Mouse (Mus musculus): ENCODE measurements around the gene Lrrc10. TPM values are rescaled to one million over a fixed set of nuclear protein-coding genes. Genes with fewer than 3 reads are reported as not detected.

The Lrrc10 gene
- total and polyA plus RNA-seq, 2 experiments from 2014 or later, result not detected

- TF ChIP-seq CTCF (IDR thresholded peaks at IDR 0.05), result no peak
- peak overlapping the region; percentile 58 for H3K27ac ChIP-seq (ENCODE audit: low read depth, low read length)
- H3K9ac ChIP-seq (replicated peaks; ENCODE audit: low read length, poor library complexity, severe bottlenecking), result no peak overlapping the region
- ATAC-seq (ENCODE audit: low FRiP score), result peak; percentile 94
- no peak overlapping the region for H3K4me3 ChIP-seq (ENCODE audit: low read depth, low read length)
- no peaks in the 10 kb centered on the region for H3K36me3 ChIP-seq (ENCODE audit: insufficient read depth, low read length)
- H3K9me3 ChIP-seq (ENCODE audit: low read length), result no peaks in the 10 kb centered on the region
- H3K4me2 ChIP-seq (ENCODE audit: low read depth, low read length, poor library complexity, severe bottlenecking), result no peak overlapping the region
- H3K27me3 ChIP-seq (ENCODE audit: insufficient read depth, low read length), result no peaks in the 10 kb centered on the region
- peaks cover 3% of the 10 kb centered on the region; the same call in 1 of the 2 replicates for H3K4me1 ChIP-seq (ENCODE audit: insufficient read depth, low read length)
- peak; percentile 93 for DNase-seq (ENCODE audit: low spot score)
- 22% methylated on average over 15 of the region's 15 CpGs for WGBS
Measured at GRCm38 (mm10) chr10:117094504-117095329, 49.6 kb downstream of the Lrrc10 start.

DNA sequence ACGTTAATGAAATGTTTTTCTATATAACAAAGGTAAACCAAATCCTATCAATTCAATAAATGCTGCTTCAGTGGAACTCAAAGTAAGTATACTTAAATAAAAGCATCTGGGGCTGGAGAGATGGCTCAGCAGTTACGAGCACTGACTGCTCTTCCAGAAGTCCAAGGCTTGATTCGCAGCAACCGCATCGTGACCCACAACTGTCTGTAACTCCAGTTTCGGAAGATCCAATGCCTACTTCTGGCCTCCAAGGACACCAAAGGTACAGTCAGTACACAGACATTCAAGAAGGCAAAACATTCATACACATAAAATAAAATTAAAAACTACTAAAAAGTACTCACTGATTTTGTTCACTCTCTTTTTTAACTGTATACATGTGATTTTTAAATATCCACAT is 51.0 kb downstream of the Lrrc10 start:
- no peak overlapping the region for H3K27ac ChIP-seq (ENCODE audit: low read depth, low read length)
- peaks cover 3% of the 10 kb centered on the region; the same call in 1 of the 2 replicates for H3K4me1 ChIP-seq (ENCODE audit: insufficient read depth, low read length)
- H3K4me2 ChIP-seq (ENCODE audit: low read depth, low read length, poor library complexity, severe bottlenecking), result no peak overlapping the region
- no peak for TF ChIP-seq CTCF (IDR thresholded peaks at IDR 0.05)
- ATAC-seq (ENCODE audit: low FRiP score), result no peak
- no peaks in the 10 kb centered on the region for H3K36me3 ChIP-seq (ENCODE audit: insufficient read depth, low read length)
- no peaks in the 10 kb centered on the region for H3K9me3 ChIP-seq (ENCODE audit: low read length)
- no peak for DNase-seq (ENCODE audit: low spot score)
- no peaks in the 10 kb centered on the region for H3K27me3 ChIP-seq (ENCODE audit: insufficient read depth, low read length)
- no peak overlapping the region for H3K4me3 ChIP-seq (ENCODE audit: low read depth, low read length)
- H3K9ac ChIP-seq (replicated peaks; ENCODE audit: low read length, poor library complexity, severe bottlenecking), result no peak overlapping the region
- WGBS, result 90% methylated on average over 6 of the region's 6 CpGs

Other genes with a start within 250 kb of the Lrrc10 start
- gene Myrfl, start 148.4 kb upstream of the Lrrc10 start, total RNA-seq (2014; rRNA removed), result 0.11 TPM in 1 of 2 replicates, not detected in the other
- gene Myrfl, start 148.4 kb upstream of the Lrrc10 start, polyA plus RNA-seq (2015; fragmentation: Nextera tagmentation; extraction: Ambion mirVana), result 0.09 TPM in 2 replicates
- gene Rab3ip, start 94.6 kb upstream of the Lrrc10 start, total RNA-seq (2014; rRNA removed), result 99.8 and 142 TPM in 2 replicates
- 34.4 and 34.6 TPM in 2 replicates for gene Rab3ip, start 94.6 kb upstream of the Lrrc10 start, polyA plus RNA-seq (2015; fragmentation: Nextera tagmentation; extraction: Ambion mirVana)
- gene Gm10271, start 72.7 kb upstream of the Lrrc10 start, total RNA-seq (2014; rRNA removed), result not detected in 2 replicates
- not detected in 2 replicates for gene Gm10271, start 72.7 kb upstream of the Lrrc10 start, polyA plus RNA-seq (2015; fragmentation: Nextera tagmentation; extraction: Ambion mirVana)
- gene Best3, start 59.0 kb upstream of the Lrrc10 start, total RNA-seq (2014; rRNA removed), result 0.27 TPM in 1 of 2 replicates, not detected in the other
- 0.11 and 0.13 TPM in 2 replicates for gene Best3, start 59.0 kb upstream of the Lrrc10 start, polyA plus RNA-seq (2015; fragmentation: Nextera tagmentation; extraction: Ambion mirVana)
- 231 and 277 TPM in 2 replicates for gene Cct2, start 18.5 kb downstream of the Lrrc10 start, total RNA-seq (2014; rRNA removed)
- 208 and 213 TPM in 2 replicates for gene Cct2, start 18.5 kb downstream of the Lrrc10 start, polyA plus RNA-seq (2015; fragmentation: Nextera tagmentation; extraction: Ambion mirVana)
- gene Frs2, start 103.2 kb downstream of the Lrrc10 start, total RNA-seq (2014; rRNA removed), result 20.3 and 23.4 TPM in 2 replicates
- 15.2 and 17.3 TPM in 2 replicates for gene Frs2, start 103.2 kb downstream of the Lrrc10 start, polyA plus RNA-seq (2015; fragmentation: Nextera tagmentation; extraction: Ambion mirVana)
- 79.0 and 90.4 TPM in 2 replicates for gene Yeats4, start 179.2 kb downstream of the Lrrc10 start, total RNA-seq (2014; rRNA removed)
- 104 and 107 TPM in 2 replicates for gene Yeats4, start 179.2 kb downstream of the Lrrc10 start, polyA plus RNA-seq (2015; fragmentation: Nextera tagmentation; extraction: Ambion mirVana)
- gene 9530003J23Rik, start 193.4 kb downstream of the Lrrc10 start, total RNA-seq (2014; rRNA removed), result not detected in 2 replicates
- gene 9530003J23Rik, start 193.4 kb downstream of the Lrrc10 start, polyA plus RNA-seq (2015; fragmentation: Nextera tagmentation; extraction: Ambion mirVana), result 0.22 and 0.26 TPM in 2 replicates
- 9.7 and 13.0 TPM in 2 replicates for gene Lyz2, start 237.0 kb downstream of the Lrrc10 start, total RNA-seq (2014; rRNA removed)
- 23.8 and 26.8 TPM in 2 replicates for gene Lyz2, start 237.0 kb downstream of the Lrrc10 start, polyA plus RNA-seq (2015; fragmentation: Nextera tagmentation; extraction: Ambion mirVana)
- gene Lyz1, start 247.5 kb downstream of the Lrrc10 start, total RNA-seq (2014; rRNA removed), result not detected in 2 replicates
- gene Lyz1, start 247.5 kb downstream of the Lrrc10 start, polyA plus RNA-seq (2015; fragmentation: Nextera tagmentation; extraction: Ambion mirVana), result 0.17 TPM in 1 of 2 replicates, not detected in the other